Mouse (Mus musculus) MEL (cell line): ENCODE measurements around the gene Dennd2a. TPM values are rescaled to one million over a fixed set of nuclear protein-coding genes. Genes with fewer than 3 reads are reported as not detected.
A peak's percentile ranks its signal among the peaks of the same experiment; 100 is the strongest.

Experiments
- DNase-seq: peaks from one replicate; pipeline ENCODE4 v3.0.0; 2011; ENCODE audit warnings: low read depth, low spot score
- H3K27ac ChIP-seq: 2 replicates; pipeline ENCODE4 v1.5.1; 2012; ENCODE audit warnings: low read depth, mild to moderate bottlenecking, control low read depth, low read length, moderate library complexity; ENCODE audit not compliant: control insufficient read depth
- H3K27me3 ChIP-seq, 2 experiments: fragments of 150-350 bp in 1 of 2; sonication (generic) in 1 of 2; 2 replicates each; pipeline ENCODE4 v1.6.1; 2012; ENCODE audit warnings: low read length in 2 of 2, mild to moderate bottlenecking in 2 of 2, improper control_type of control experiment in 1 of 2, moderate library complexity in 1 of 2; ENCODE audit not compliant: insufficient read depth in 2 of 2, control insufficient read depth in 1 of 2
- H3K36me3 ChIP-seq, 2 experiments: 2 replicates each; pipeline ENCODE4 v1.6.1; 2012 to 2014; ENCODE audit warnings: low read length in 2 of 2, improper control_type of control experiment in 1 of 2, inconsistent platforms in 1 of 2, mild to moderate bottlenecking in 1 of 2; ENCODE audit not compliant: insufficient read depth in 2 of 2, control insufficient read depth in 1 of 2
- H3K4me1 ChIP-seq, 2 experiments: fragments of 150-350 bp in 1 of 2; sonication (generic) in 1 of 2; 2 replicates each; pipeline ENCODE4 v1.6.1; 2012; ENCODE audit warnings: low read length in 2 of 2, improper control_type of control experiment in 1 of 2, mild to moderate bottlenecking in 1 of 2; ENCODE audit not compliant: insufficient read depth in 2 of 2, control insufficient read depth in 1 of 2
- H3K4me3 ChIP-seq, 2 experiments: fragments of 150-350 bp in 1 of 2; sonication (generic) in 1 of 2; 2 replicates each; pipeline ENCODE4 v1.5.1; 2012; ENCODE audit warnings: low read depth in 2 of 2, low read length in 2 of 2, mild to moderate bottlenecking in 2 of 2, moderate library complexity in 2 of 2, control low read depth in 1 of 2, improper control_type of control experiment in 1 of 2; ENCODE audit not compliant: control insufficient read depth in 1 of 2, insufficient read depth in 1 of 2
- H3K79me2 ChIP-seq: 2 replicates; pipeline ENCODE4 v1.6.1; 2012; ENCODE audit warnings: mild to moderate bottlenecking, low read length, moderate library complexity; ENCODE audit not compliant: control insufficient read depth, poor library complexity, insufficient read depth
- H3K9ac ChIP-seq: 2 replicates; pipeline ENCODE4 v1.6.1; 2012; ENCODE audit warnings: low read depth, mild to moderate bottlenecking, control low read depth, low read length, moderate library complexity; ENCODE audit not compliant: control insufficient read depth, poor library complexity, severe bottlenecking
- H3K9me3 ChIP-seq: fragments of 150-350 bp; sonication (generic); replicated peaks from 2 replicates; pipeline ENCODE4 v1.6.1; 2012; ENCODE audit warnings: mild to moderate bottlenecking, low read length, improper control_type of control experiment, moderate library complexity; ENCODE audit not compliant: insufficient read depth
- CTCF ChIP-seq, 3 experiments: IDR thresholded peaks in 2 of 3; conservative IDR thresholded peaks in 1 of 3; 2 replicates each; pipeline ENCODE4 v1.5.1; 2011 to 2012; ENCODE audit warnings: low read length in 3 of 3, low read depth in 2 of 3, mild to moderate bottlenecking in 2 of 3, improper control_type of control experiment in 1 of 3, inconsistent platforms in 1 of 3, mixed read lengths in 1 of 3, moderate library complexity in 1 of 3; ENCODE audit not compliant: control insufficient read depth in 1 of 3, insufficient read depth in 1 of 3, poor library complexity in 1 of 3, severe bottlenecking in 1 of 3
- EP300 ChIP-seq, 2 experiments: IDR thresholded peaks; 2 replicates each; pipeline ENCODE4 v1.6.1; 2011; ENCODE audit warnings: improper control_type of control experiment in 2 of 2, low read length in 2 of 2, low read depth in 1 of 2, mild to moderate bottlenecking in 1 of 2
- MYC ChIP-seq: IDR thresholded peaks from 2 replicates; pipeline ENCODE4 v1.6.1; 2011; ENCODE audit warnings: low read depth, mild to moderate bottlenecking, low read length, improper control_type of control experiment, moderate library complexity
- RAD21 ChIP-seq: IDR thresholded peaks from 2 replicates; pipeline ENCODE4 v1.6.1; 2011; ENCODE audit warnings: mild to moderate bottlenecking, low read depth, low read length, improper control_type of control experiment
- polyA plus RNA-seq, 2 experiments: library from polyadenylated mRNA; stranded (reverse) in 1 of 2; unstranded in 1 of 2; fragments of >175 nt in 1 of 2; fragments of >200 nt in 1 of 2; gene quantifications; 2 replicates each; pipeline versions ENCODE4 v1.2.1 to v1.2.4; 2012; ENCODE audit warnings: low replicate concordance in 2 of 2, low read depth in 1 of 2; ENCODE audit not compliant: insufficient read length in 2 of 2, insufficient read depth in 1 of 2, missing spikeins in 1 of 2
- total RNA-seq: library from RNA; depleted of rRNA; stranded (reverse); fragments of 300-350 nt; gene quantifications from 2 replicates; pipeline ENCODE4 v1.2.3, GENCODE M21; 2012; rRNA removed

The Dennd2a gene
- total and polyA plus RNA-seq, 3 experiments: 0.15 TPM; not detected in 2

DNA sequence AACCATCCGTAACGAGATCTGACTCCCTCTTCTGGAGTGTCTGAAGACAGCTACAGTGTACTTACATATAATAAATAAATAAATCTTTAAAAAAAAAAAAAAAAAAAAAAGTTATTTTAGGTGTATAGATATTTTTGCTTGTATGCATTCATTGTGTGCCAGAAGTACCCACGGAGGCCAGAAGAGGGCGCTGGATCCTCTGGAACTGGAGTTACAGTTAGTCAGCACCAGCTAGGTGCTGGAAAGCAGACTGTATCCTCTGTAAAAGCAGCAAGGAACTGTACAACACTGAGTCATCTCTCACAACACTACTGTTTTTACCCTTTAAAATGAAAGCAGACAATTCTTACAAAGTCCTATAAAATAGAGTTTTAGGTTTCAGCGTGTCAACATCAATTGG is 141.9 kb downstream of the Dennd2a start (continued):
- TF ChIP-seq MYC: no peak

DNA sequence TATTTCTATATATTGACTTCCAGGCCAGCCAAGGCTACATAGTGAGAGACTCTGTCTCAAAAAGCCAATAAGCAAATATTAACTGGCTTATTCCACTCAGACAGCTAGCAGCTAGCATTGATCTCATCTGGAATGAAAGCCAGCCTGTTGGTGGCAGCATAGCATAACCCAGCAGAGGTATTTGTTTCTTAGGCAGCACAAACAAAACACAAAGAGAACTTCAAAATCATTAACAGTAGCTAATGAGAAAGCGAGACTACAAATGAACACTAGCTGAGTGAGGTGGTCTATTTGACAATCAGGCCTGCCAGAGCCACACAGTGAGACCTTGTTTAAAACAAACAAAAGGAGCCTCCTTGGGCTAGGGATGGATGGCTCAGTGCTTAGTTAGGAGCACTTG is 143.6 kb downstream of the Dennd2a start:
- Histone ChIP-seq H3K36me3 (peaks cover 3 to 12% of the 10 kb centered on the region in 2 experiments; a peak in 3 of 4 replicates), H3K27me3 (no peaks in the 10 kb centered on the region), H3K4me3 (no peak overlapping the region), H3K9ac (no peak overlapping the region), H3K4me1 (peaks cover 6 to 8% of the 10 kb centered on the region in 2 experiments), H3K27ac (no peak overlapping the region), H3K9me3 (no peaks in the 10 kb centered on the region), H3K79me2 (peaks cover 24% of the 10 kb centered on the region)
- DNase-seq: no peak
- TF ChIP-seq CTCF (IDR thresholded peaks at IDR 0.05 in 2 of 3, conservative IDR thresholded peaks at IDR 0.05 in 1 of 3; ENCODE audit: control insufficient read depth in 1 of 3, insufficient read depth in 1 of 3, low read depth in 2 of 3, low read length in 3 of 3, poor library complexity in 1 of 3, severe bottlenecking in 1 of 3): peak in 1 of 3 experiments; percentile 38; a peak in 2 of 6 replicates
- TF ChIP-seq EP300 (IDR thresholded peaks at IDR 0.05; ENCODE audit: low read depth in 1 of 2, low read length in 2 of 2): no peak
- peak; percentile 30 for TF ChIP-seq RAD21

Other genes starting within 250 kb of the Dennd2a start
- 4.9 and 5.9 TPM in 2 replicates for gene Slc37a3, start 180.2 kb downstream of the Dennd2a start, total RNA-seq
- 10 to 100 TPM in 1 of 2 experiments, not detected in 1; 12.0 TPM for gene Slc37a3, start 180.2 kb downstream of the Dennd2a start, polyA plus RNA-seq
- 0.13 TPM in 1 of 2 replicates, not detected in the other for gene Rab19, start 176.7 kb downstream of the Dennd2a start, total RNA-seq
- gene Rab19, start 176.7 kb downstream of the Dennd2a start, polyA plus RNA-seq: under 1 TPM in 1 of 2 experiments, not detected in 1; 0.10 TPM
- gene Mkrn1, start 137.4 kb downstream of the Dennd2a start, total RNA-seq: 58.1 and 60.4 TPM in 2 replicates
- gene Mkrn1, start 137.4 kb downstream of the Dennd2a start, polyA plus RNA-seq: 10 to 100 TPM in 1 of 2 experiments, not detected in 1; 57.4 TPM
- gene Adck2, start 16.0 kb upstream of the Dennd2a start, total RNA-seq: 8.1 and 11.0 TPM in 2 replicates
- gene Adck2, start 16.0 kb upstream of the Dennd2a start, polyA plus RNA-seq: 10 to 100 TPM in 1 of 2 experiments, not detected in 1; 11.6 TPM
- gene Gm42420, start 27.9 kb upstream of the Dennd2a start, total RNA-seq: 1.4 and 1.5 TPM in 2 replicates
- 1 to 10 TPM in 1 of 2 experiments, not detected in 1; 1.9 TPM for gene Gm42420, start 27.9 kb upstream of the Dennd2a start, polyA plus RNA-seq
- gene Ndufb2, start 34.7 kb upstream of the Dennd2a start, total RNA-seq: 137 and 144 TPM in 2 replicates
- gene Ndufb2, start 34.7 kb upstream of the Dennd2a start, polyA plus RNA-seq: 10 to 100 TPM in 1 of 2 experiments, not detected in 1; 80.0 TPM
- 6.3 and 7.6 TPM in 2 replicates for gene Braf, start 167.6 kb upstream of the Dennd2a start, total RNA-seq
- 1 to 10 TPM in 1 of 2 experiments, not detected in 1; 8.4 TPM for gene Braf, start 167.6 kb upstream of the Dennd2a start, polyA plus RNA-seq